Mouse (Mus musculus) R1 (cell line): ENCODE measurements around the gene Ankrd2.

Experiments
- DNase-seq: peaks from one replicate; pipeline ENCODE4 v3.0.0-alpha.2; 2018; ENCODE audit warnings: low read depth, low spot score

Gene Ankrd2

GRCm38 (mm10) chr19:42015001-42015400 lies 20.8 kb upstream of the Ankrd2 start:
- no peak for DNase-seq

GRCm38 (mm10) chr19:42016251-42016650 lies 19.5 kb upstream of the Ankrd2 start:
- no peak for DNase-seq

GRCm38 (mm10) chr19:42016840-42017239 lies 19.0 kb upstream of the Ankrd2 start:
- no peak for DNase-seq

- DNase-seq = no peak
Measured at GRCm38 (mm10) chr19:42017399-42018247, 18.2 kb upstream of the Ankrd2 start.

- peak; percentile 45 for DNase-seq
Measured at GRCm38 (mm10) chr19:42019011-42019522, 16.7 kb upstream of the Ankrd2 start.

GRCm38 (mm10) chr19:42021681-42022541 lies 13.9 kb upstream of the Ankrd2 start:
- DNase-seq = no peak

- DNase-seq = peak; percentile 54
Measured at GRCm38 (mm10) chr19:42022542-42022848, 13.3 kb upstream of the Ankrd2 start.

GRCm38 (mm10) chr19:42026158-42026557 lies 9.6 kb upstream of the Ankrd2 start:
- DNase-seq = peak; percentile 71

GRCm38 (mm10) chr19:42031112-42031511 lies 4.7 kb upstream of the Ankrd2 start:
- DNase-seq = no peak

- no peak for DNase-seq
Measured at GRCm38 (mm10) chr19:42033611-42034010, 2.2 kb upstream of the Ankrd2 start.

GRCm38 (mm10) chr19:42034146-42034775 lies 1.5 kb upstream of the Ankrd2 start:
- no peak for DNase-seq

- DNase-seq = no peak
Measured at GRCm38 (mm10) chr19:42034881-42035455, 832 bp upstream of the Ankrd2 start.

- DNase-seq = no peak
Measured at GRCm38 (mm10) chr19:42036357-42036756, 557 bp downstream of the Ankrd2 start.

- DNase-seq = no peak
Measured at GRCm38 (mm10) chr19:42037167-42037702, 1.4 kb downstream of the Ankrd2 start.

GRCm38 (mm10) chr19:42038310-42038709 lies 2.5 kb downstream of the Ankrd2 start:
- DNase-seq = no peak

- DNase-seq = no peak
Measured at GRCm38 (mm10) chr19:42043988-42044387, 8.2 kb downstream of the Ankrd2 start.

GRCm38 (mm10) chr19:42045269-42046102 lies 9.7 kb downstream of the Ankrd2 start, which contains the start of gene Hoga1:
TSS of gene Hoga1 (plus strand) at chr19:42045610.
- DNase-seq = peak; percentile 96

GRCm38 (mm10) chr19:42050251-42050650 lies 14.5 kb downstream of the Ankrd2 start:
- no peak for DNase-seq

GRCm38 (mm10) chr19:42051351-42051750 lies 15.6 kb downstream of the Ankrd2 start:
- DNase-seq = no peak

- no peak for DNase-seq
Measured at GRCm38 (mm10) chr19:42051948-42052347, 16.1 kb downstream of the Ankrd2 start, which contains the start of gene 4933411K16Rik. TSS of gene 4933411K16Rik (plus strand) at chr19:42052248.
